Mouse (Mus musculus) intestine, embryonic 14.5 days (tissue): ENCODE measurements around the gene Cuedc1. TPM values are rescaled to one million over a fixed set of nuclear protein-coding genes. Genes with fewer than 3 reads are reported as not detected.

Experiments
- ATAC-seq: fragments of 200-750 bp; cut with Nextera tagmentation; replicated peaks from 2 replicates; pipeline ENCODE4 v1.8.0; 2017; ENCODE audit warnings: low read depth, moderate number of reproducible peaks, moderate TSS enrichment, moderate library complexity; ENCODE audit not compliant: low FRiP score, low TSS enrichment
- DNase-seq: peaks from one replicate; pipeline ENCODE4 v3.0.0-alpha.2; 2018; ENCODE audit warnings: low spot score
- H3K27ac ChIP-seq: fragments of 300-500 bp; sonication (generic); 2 replicates; pipeline ENCODE4 v1.5.1; 2014; ENCODE audit warnings: low read depth, mild to moderate bottlenecking, control low read depth
- H3K27me3 ChIP-seq: fragments of 300-500 bp; sonication (generic); replicated peaks from 2 replicates; pipeline ENCODE4 v1.6.1; 2014; ENCODE audit warnings: low read length, control low read depth; ENCODE audit not compliant: control insufficient read depth, insufficient read depth
- H3K36me3 ChIP-seq: fragments of 300-500 bp; sonication (generic); 2 replicates; pipeline ENCODE4 v1.6.1; 2014; ENCODE audit warnings: low read length, control low read depth; ENCODE audit not compliant: control insufficient read depth, insufficient read depth
- H3K4me1 ChIP-seq: fragments of 300-500 bp; sonication (generic); replicated peaks from 2 replicates; pipeline ENCODE4 v1.6.1; 2014; ENCODE audit warnings: low read length, control low read depth, mixed read lengths; ENCODE audit not compliant: control insufficient read depth, insufficient read depth
- H3K4me2 ChIP-seq: fragments of 300-500 bp; sonication (generic); 2 replicates; pipeline ENCODE4 v1.6.1; 2014; ENCODE audit warnings: low read length
- H3K4me3 ChIP-seq: fragments of 300-500 bp; sonication (generic); 2 replicates; pipeline ENCODE4 v1.5.1; 2014; ENCODE audit warnings: low read depth, low read length, control low read depth, mixed read lengths
- H3K9ac ChIP-seq: fragments of 300-500 bp; sonication (generic); 2 replicates; pipeline ENCODE4 v1.6.1; 2014; ENCODE audit warnings: mild to moderate bottlenecking, low read length
- H3K9me3 ChIP-seq: fragments of 300-500 bp; sonication (generic); 2 replicates; pipeline ENCODE4 v1.6.1; 2016; ENCODE audit warnings: low read length, control low read depth; ENCODE audit not compliant: control insufficient read depth
- WGBS: fragments of 180-500 bp; shearing (Covaris S2); extraction: QIAGEN DNeasy Blood & Tissue Kit; methylation state at CpG from one replicate; pipeline ENCODE4 v1.1.7; 2014; 5-methylcytosine and 5-hydroxymethylcytosine counted together
- polyA plus RNA-seq: library from polyadenylated mRNA; unstranded; fragments of >200 nt; fragmentation: Nextera tagmentation; extraction: Ambion mirVana; gene quantifications from 2 replicates; pipeline ENCODE4 v1.2.1, GENCODE M21; 2014

Gene Cuedc1
- polyA plus RNA-seq, 1 experiment from 2014 or later = 16.7 TPM

DNA sequence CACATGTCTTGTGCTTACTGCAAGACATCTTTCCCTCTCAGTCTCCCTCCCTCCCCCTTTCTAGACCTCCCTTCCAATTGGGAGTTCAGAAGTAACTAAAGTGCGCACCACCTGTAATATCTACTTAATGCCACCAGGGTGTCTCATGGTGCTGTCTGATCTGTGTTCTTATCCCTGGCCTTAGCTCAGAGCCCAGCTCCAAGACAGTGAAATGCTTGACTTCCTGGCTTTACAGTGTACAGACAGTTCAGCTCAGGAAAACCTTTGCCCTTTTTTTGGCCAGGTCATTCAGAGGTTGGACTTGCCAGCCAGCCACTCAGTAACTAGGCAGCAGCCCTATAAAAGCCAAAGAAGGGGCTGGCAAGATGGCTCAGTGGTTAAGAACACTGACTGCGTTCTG, 38.7 kb upstream of the Cuedc1 start:
- H3K4me2 ChIP-seq = no peak overlapping the region
- H3K27me3 ChIP-seq = no peaks in the 10 kb centered on the region
- DNase-seq = no peak

DNA sequence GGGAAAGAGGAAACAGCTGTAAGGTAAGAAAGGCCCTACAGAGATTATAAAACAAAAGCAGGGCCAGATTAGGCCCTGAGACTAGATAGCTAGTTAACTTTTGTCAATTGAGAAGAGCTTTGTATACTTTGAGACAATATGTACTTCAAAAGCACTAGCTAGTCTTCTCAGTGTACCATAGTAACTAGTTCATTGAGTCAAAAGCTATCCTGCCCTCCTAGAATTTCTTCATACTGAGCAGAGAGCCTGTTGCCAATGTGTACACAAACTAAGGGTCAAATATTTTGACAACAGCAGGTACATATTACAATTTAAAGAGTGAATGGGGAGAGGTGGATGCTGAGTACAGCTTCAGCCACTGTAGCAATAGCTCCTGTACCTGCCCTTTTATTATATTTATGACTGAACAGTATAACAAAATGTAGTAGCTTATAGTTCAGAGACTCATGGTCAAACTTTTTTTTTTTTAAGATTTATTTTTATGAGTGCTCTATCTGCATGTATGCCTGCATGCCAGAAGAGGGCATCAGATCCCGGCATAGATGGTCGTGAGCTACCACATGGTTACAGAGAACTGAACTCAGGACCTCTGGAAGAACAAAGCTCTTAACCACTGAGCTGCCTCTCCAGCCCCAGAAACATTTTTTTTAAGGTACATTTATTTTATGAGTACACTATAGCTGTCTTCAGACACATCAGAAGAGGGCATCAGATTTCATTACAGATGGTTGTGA, 35.8 kb upstream of the Cuedc1 start:
- H3K4me2 ChIP-seq = no peak overlapping the region
- no peaks in the 10 kb centered on the region for H3K36me3 ChIP-seq
- H3K27ac ChIP-seq = no peak overlapping the region
- H3K9me3 ChIP-seq = no peaks in the 10 kb centered on the region
- ATAC-seq (no peak), DNase-seq (no peak)
- H3K4me1 ChIP-seq = 0 out of 2 replicates have a peak, but pooled peaks cover under 1% of the 10 kb centered on the region
- H3K27me3 ChIP-seq = no peaks in the 10 kb centered on the region
- H3K9ac ChIP-seq = no peak overlapping the region
- 77% methylated on average over 2 of the region's 2 CpGs for WGBS
- H3K4me3 ChIP-seq = no peak overlapping the region

More for the DNA sequence above, 38.7 kb upstream of the Cuedc1 start:
- no peak overlapping the region for H3K4me3 ChIP-seq
- ATAC-seq = peak; percentile 84
- H3K4me1 ChIP-seq = no peaks in the 10 kb centered on the region
- H3K27ac ChIP-seq = no peak overlapping the region
- H3K9me3 ChIP-seq = no peaks in the 10 kb centered on the region
- WGBS = 47% methylated on average over 2 of the region's 2 CpGs
- H3K9ac ChIP-seq = no peak overlapping the region
- peaks cover 6% of the 10 kb centered on the region; the same call in 1 of the 2 replicates for H3K36me3 ChIP-seq

DNA sequence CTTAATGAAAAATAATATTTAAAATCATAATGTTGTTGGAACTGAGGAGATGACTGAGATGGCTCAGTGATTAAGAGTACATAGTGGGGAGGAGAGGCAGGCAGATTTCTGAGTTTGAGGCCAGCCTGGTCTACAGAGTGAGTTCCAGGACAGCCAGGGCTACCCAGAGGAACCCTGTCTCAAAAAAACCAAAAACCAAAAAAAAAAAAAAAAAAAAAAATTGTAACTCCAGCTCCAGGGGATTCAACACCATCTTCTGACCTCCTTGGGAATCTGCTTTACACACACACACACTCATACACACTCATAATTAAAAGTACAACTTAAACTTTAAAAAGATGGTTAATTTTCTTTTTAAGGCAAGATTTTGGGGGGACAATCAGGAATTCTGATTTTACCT, 32.1 kb upstream of the Cuedc1 start:
- Histone ChIP-seq H3K9me3 (no peaks in the 10 kb centered on the region), H3K27me3 (no peaks in the 10 kb centered on the region), H3K4me1 (peaks cover 14% of the 10 kb centered on the region; the same call in 1 of the 2 replicates), H3K4me2 (no peak overlapping the region), H3K27ac (no peak overlapping the region), H3K9ac (no peak overlapping the region), H3K36me3 (no peaks in the 10 kb centered on the region), H3K4me3 (no peak overlapping the region)
- ATAC-seq (no peak), DNase-seq (no peak)

DNA sequence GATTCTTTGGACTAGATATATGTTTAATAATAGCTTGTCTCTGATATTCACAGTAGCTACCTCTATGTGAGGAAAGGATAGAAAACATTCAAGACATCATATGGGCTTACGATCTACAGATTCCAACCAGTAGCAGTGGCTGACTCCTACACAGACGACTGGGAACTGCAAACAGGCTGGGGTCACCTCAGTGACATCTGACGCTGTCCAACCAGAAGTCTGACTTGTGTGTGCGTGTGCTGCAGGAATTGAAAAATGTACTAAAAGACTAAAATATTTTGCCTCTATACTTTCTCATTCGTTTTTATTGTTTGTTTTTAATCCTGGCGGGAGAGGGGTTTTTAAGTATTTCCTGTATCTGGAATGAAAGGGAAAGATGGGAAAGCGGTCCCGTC, 30.7 kb upstream of the Cuedc1 start:
- no peak for DNase-seq

DNA sequence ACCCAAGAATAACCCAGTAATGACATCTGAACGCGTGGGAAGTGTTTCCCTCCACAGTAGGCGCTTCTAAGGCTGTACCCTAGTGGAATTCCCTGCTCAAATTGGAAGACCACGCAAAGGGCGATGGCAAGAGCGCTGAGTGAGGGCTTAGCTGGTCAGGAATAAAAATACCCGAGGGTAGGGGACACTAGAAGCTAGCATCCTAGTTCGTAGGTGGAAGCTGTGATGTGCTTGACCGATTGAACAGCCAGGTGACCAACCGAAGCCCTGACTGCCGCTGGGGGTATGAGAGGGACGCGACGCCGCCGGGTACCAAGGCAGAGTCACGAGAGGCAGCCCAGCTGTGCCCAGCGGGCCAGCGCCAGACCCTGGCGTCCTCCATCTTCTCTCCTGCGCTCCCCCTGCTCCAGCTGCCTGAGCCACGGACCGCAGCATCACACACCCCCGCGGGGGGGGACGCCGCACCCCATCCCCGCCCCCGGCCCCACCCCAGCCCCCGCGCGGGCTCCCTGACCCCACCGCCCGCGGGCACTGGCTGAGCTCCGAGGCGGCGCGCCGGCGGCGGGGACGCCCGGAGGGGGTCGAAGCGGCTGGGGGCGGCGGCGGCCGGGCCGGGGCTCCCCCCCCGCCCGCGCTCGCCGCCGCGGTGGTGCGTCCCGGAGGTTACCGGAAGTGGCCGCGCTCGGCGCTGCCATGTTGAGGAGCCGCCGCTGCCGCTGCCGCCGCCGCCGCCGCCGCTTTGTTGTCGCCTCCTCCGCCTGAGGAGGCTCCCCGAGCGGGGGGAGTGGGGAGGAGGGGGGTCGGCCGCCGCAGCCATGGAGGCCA, 30.1 kb upstream of the Cuedc1 start, which contains the start of gene Vezf1:
TSS of gene Vezf1 (plus strand) at position 694 of the 825 bp plus-strand sequence.
- H3K36me3 ChIP-seq = no peaks in the 10 kb centered on the region
- H3K9ac ChIP-seq = peak within 1 kb of the TSS; percentile 95
- peaks cover 33% of the 10 kb centered on the region for H3K4me1 ChIP-seq
- peak within 1 kb of the TSS; percentile 97 for H3K27ac ChIP-seq
- ATAC-seq (peak; percentile 87), DNase-seq (peak; percentile 88)
- H3K9me3 ChIP-seq = no peaks in the 10 kb centered on the region
- no peaks in the 10 kb centered on the region for H3K27me3 ChIP-seq
- H3K4me3 ChIP-seq = peak within 1 kb of the TSS; percentile 100
- H3K4me2 ChIP-seq = peak within 1 kb of the TSS; percentile 76
- under 1% methylated on average over 27 of the region's 81 CpGs for WGBS

More for the DNA sequence above, 30.7 kb upstream of the Cuedc1 start:
- H3K4me2 ChIP-seq = peak overlapping the region; percentile 71
- peak overlapping the region; percentile 95 for H3K9ac ChIP-seq
- no peaks in the 10 kb centered on the region for H3K36me3 ChIP-seq
- H3K9me3 ChIP-seq = no peaks in the 10 kb centered on the region
- peaks cover 28% of the 10 kb centered on the region for H3K4me1 ChIP-seq
- H3K27ac ChIP-seq = peak overlapping the region; percentile 97
- peak overlapping the region; percentile 100 for H3K4me3 ChIP-seq
- 4% methylated on average over 8 of the region's 8 CpGs for WGBS
- no peaks in the 10 kb centered on the region for H3K27me3 ChIP-seq
- no peak for ATAC-seq

DNA sequence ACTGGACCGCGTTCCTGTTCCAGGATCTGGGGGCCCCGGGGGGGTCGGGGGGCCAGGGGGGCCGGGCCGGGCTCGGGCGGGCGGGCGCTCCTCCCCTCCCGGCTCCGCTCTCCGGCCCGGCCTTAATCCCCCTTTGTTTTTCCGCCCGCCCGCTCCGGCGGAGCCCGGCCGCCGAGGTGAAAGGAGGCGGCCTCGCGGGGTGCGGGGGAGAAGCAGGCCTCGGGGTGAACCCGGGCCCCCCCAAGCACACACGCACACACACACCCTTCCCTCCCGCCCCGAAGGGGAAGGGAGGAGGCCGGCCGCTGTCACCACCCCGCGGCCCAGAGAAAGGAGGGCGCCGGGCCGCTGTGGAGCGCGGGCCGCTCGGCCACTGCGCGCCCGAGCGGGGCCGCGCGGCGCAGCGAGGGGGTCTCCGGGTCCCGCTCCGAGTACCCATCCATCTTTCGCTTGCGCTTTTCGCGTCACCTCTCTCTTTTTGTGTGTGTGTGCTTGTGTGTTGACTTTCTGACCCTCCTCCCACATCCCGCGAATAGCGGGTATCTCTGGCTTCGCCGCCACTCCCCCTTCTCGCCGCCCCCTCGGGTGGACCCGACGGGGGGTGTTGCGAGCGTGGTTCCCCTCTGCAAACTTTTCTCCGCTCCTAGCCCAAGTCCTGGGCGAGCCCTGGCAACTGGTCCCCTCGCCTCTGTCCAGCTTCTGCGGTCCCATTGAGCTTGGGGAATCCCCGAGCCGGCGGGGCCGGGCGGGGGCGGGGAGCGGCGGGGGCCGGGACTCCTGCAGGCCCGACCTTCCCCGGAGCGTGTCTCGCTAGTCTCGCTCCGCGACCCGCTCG, 29.2 kb upstream of the Cuedc1 start:
- peak overlapping the region; percentile 76 for H3K4me2 ChIP-seq
- H3K4me3 ChIP-seq = peak overlapping the region; percentile 100
- H3K27me3 ChIP-seq = no peaks in the 10 kb centered on the region
- DNase-seq (peak; percentile 85), ATAC-seq (peak; percentile 69)
- WGBS = under 1% methylated on average over 60 of the region's 92 CpGs
- no peaks in the 10 kb centered on the region for H3K9me3 ChIP-seq
- peaks cover 33% of the 10 kb centered on the region for H3K4me1 ChIP-seq
- H3K9ac ChIP-seq = peak overlapping the region; percentile 95
- peaks cover 3% of the 10 kb centered on the region for H3K36me3 ChIP-seq
- H3K27ac ChIP-seq = peak overlapping the region; percentile 97

DNA sequence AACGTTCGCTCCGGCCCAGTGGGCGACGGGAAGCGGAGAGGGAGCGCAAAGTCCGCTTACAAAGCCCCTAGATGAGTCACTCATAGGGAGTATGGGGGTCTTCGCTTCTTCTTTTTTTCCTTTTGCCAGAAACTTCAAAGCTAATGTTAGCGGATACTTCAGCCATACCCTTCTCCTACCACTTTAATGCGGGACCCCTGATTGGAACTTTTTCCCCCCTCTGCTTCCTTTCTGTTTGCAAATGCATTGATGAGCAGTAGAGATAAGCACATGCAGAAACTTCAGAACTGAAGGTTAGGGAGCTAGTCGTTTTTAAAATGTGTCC, 28.6 kb upstream of the Cuedc1 start:
- WGBS = 0% methylated on average over 12 of the region's 12 CpGs
- ATAC-seq (no peak), DNase-seq (no peak)
- H3K9ac ChIP-seq = peak overlapping the region; percentile 95
- H3K36me3 ChIP-seq = peaks cover 9% of the 10 kb centered on the region
- H3K4me2 ChIP-seq = peak overlapping the region; percentile 76
- H3K4me1 ChIP-seq = peaks cover 33% of the 10 kb centered on the region
- H3K4me3 ChIP-seq = peak overlapping the region; percentile 100
- no peaks in the 10 kb centered on the region for H3K27me3 ChIP-seq
- peak overlapping the region; percentile 97 for H3K27ac ChIP-seq
- no peaks in the 10 kb centered on the region for H3K9me3 ChIP-seq

DNA sequence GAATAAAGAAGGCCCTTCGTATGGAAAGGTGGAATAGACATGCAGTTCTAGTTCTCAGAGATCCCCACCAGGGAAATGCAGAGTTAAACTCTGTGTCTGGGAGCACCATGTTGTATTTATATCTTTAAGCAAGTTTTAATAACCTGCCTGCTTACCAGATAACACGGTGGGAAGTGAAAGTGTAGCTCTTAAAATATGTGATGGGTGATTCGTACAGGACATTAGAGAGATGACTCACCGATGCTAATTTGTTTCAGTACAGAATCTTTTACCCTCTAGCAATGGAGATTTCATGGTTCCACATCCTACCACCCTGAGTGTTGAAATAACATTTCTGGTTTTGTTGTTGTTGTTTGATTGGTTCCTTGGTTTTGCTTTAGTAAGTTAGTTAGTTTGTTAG, 27.5 kb upstream of the Cuedc1 start:
- H3K4me1 ChIP-seq = peaks cover 33% of the 10 kb centered on the region
- no peak overlapping the region for H3K27ac ChIP-seq
- no peak for ATAC-seq
- H3K4me2 ChIP-seq = peak overlapping the region; percentile 76
- H3K4me3 ChIP-seq = peak overlapping the region; percentile 100
- H3K9me3 ChIP-seq = no peaks in the 10 kb centered on the region
- DNase-seq = no peak
- H3K27me3 ChIP-seq = no peaks in the 10 kb centered on the region
- 28% methylated on average over 4 of the region's 4 CpGs for WGBS
- H3K9ac ChIP-seq = peak overlapping the region; percentile 95; the same call in 1 of the 2 replicates
- peaks cover 20% of the 10 kb centered on the region for H3K36me3 ChIP-seq
